27 mouse cellular contexts compared by ENCODE assay signal in genomic region chr5:125920965-125921364, GRCm38 (mm10).
DNase-seq lines count a peak whose midpoint lies in the region; ATAC-seq and TF ChIP-seq lines count a peak whose summit lies in the region.
"Had no signal": no experiment of that assay in that cellular context is flagged by ENCODE, and none has a peak within 500 bp of the region (broad histone marks: within the 10 kb centered on the region; RNA-seq: fewer than 3 reads in every experiment).

No protein-coding gene starts in this region.

- no peak overlapping the region for H3K9ac ChIP-seq in forebrain, embryonic 16.5 days (replicated peaks; ENCODE audit: low read depth, low read length)
- no peak overlapping the region for H3K9ac ChIP-seq in midbrain, embryonic 12.5 days (replicated peaks)
- H3K9ac ChIP-seq in midbrain, postnatal 0 days (replicated peaks; ENCODE audit: low read length, poor library complexity, severe bottlenecking), result no peak overlapping the region
- H3K9ac ChIP-seq: heart, embryonic 13.5 days; intestine, embryonic 15.5 days; limb, embryonic 12.5 days; liver, embryonic 15.5 days; lung, embryonic 14.5 days had no signal

- H3K27ac ChIP-seq in forebrain, embryonic 16.5 days (ENCODE audit: low read length), result peak overlapping the region; percentile 41; the same call in 1 of the 2 replicates
- peak overlapping the region; percentile 39 for H3K27ac ChIP-seq in midbrain, embryonic 12.5 days (replicated peaks)
- H3K27ac ChIP-seq in midbrain, postnatal 0 days (ENCODE audit: low read depth, low read length), result no peak overlapping the region
- H3K27ac ChIP-seq: heart, embryonic 13.5 days; hindbrain, embryonic 10.5 days; intestine, embryonic 15.5 days; kidney, postnatal 0 days; limb, embryonic 12.5 days; liver, embryonic 15.5 days had no signal

- H3K27me3 ChIP-seq in forebrain, embryonic 16.5 days (replicated peaks; ENCODE audit: control insufficient read depth, insufficient read depth, low read length), result no peaks in the 10 kb centered on the region
- peaks cover 9% of the 10 kb centered on the region for H3K27me3 ChIP-seq in midbrain, embryonic 12.5 days
- no peaks in the 10 kb centered on the region for H3K27me3 ChIP-seq in midbrain, postnatal 0 days (ENCODE audit: insufficient read depth, low read length)
- H3K27me3 ChIP-seq: heart, embryonic 13.5 days; intestine, embryonic 15.5 days; limb, embryonic 12.5 days; liver, embryonic 15.5 days had no signal

- intact Hi-C loops in heart, postnatal 14 days (cut with DNase I), result no loop called here

- peak; percentile 57 for ATAC-seq in forebrain, embryonic 16.5 days
- peak; percentile 70; the same call in 1 of the 2 replicates for ATAC-seq in midbrain, embryonic 12.5 days (ENCODE audit: low FRiP score, low read depth)
- no peak for ATAC-seq in midbrain, postnatal 0 days (ENCODE audit: low FRiP score)
- ATAC-seq: hindbrain, embryonic 16.5 days; intestine, embryonic 15.5 days had no signal

- no peaks in the 10 kb centered on the region for H3K9me3 ChIP-seq in forebrain, embryonic 16.5 days (ENCODE audit: control insufficient read depth, low read length)
- no peaks in the 10 kb centered on the region for H3K9me3 ChIP-seq in midbrain, embryonic 12.5 days
- H3K9me3 ChIP-seq in midbrain, postnatal 0 days (ENCODE audit: low read length), result no peaks in the 10 kb centered on the region
- H3K9me3 ChIP-seq: hindbrain, embryonic 10.5 days; intestine, embryonic 15.5 days; limb, embryonic 12.5 days had no signal

- 4% methylated on average over 11 of the region's 11 CpGs for WGBS in forebrain, embryonic 16.5 days
- 10% methylated on average over 11 of the region's 11 CpGs for WGBS in midbrain, embryonic 12.5 days
- whole genome bisulfite sequencing in midbrain, postnatal 0 days, result 13% methylated on average over 11 of the region's 11 CpGs

- H3K4me2 ChIP-seq in forebrain, embryonic 16.5 days (ENCODE audit: low read length), result peak overlapping the region; percentile 0; the same call in 1 of the 2 replicates
- H3K4me2 ChIP-seq in midbrain, embryonic 12.5 days (replicated peaks), result peak overlapping the region; percentile 28
- no peak overlapping the region for H3K4me2 ChIP-seq in midbrain, postnatal 0 days (ENCODE audit: low read depth, low read length, poor library complexity, severe bottlenecking)
- H3K4me2 ChIP-seq: heart, embryonic 13.5 days; intestine, embryonic 15.5 days; limb, embryonic 12.5 days; liver, embryonic 15.5 days; lung, embryonic 14.5 days had no signal

- peak; percentile 51 for DNase-seq in retina, postnatal 1 day
- no peak for DNase-seq in retina, embryonic 14.5 days (ENCODE audit: low spot score)
- peak; percentile 27 for DNase-seq in midbrain, postnatal 0 days (ENCODE audit: low spot score)
- DNase-seq in gastrocnemius, postnatal 4 days (ENCODE audit: low spot score in 2 of 2), result no peak
- DNase-seq in cerebellum, adult 18-20 months, result no peak
- no peak for DNase-seq in heart, postnatal 14 days
- DNase-seq: adrenal gland, postnatal 25 days; B cell, adult 2 months; cerebellum, adult 2 months; cerebellum, postnatal 14 days; heart, postnatal 10 days; kidney, adult 2 months; layer of hippocampus, adult 9-11 months; lung, embryonic 14.5 days; lung, postnatal 36 days; right cerebral cortex, adult 18-20 months; thymus, postnatal 4 days had no signal

- H3K36me3 ChIP-seq in forebrain, embryonic 16.5 days (ENCODE audit: control insufficient read depth, insufficient read depth), result no peaks in the 10 kb centered on the region
- H3K36me3 ChIP-seq in midbrain, embryonic 12.5 days, result no peaks in the 10 kb centered on the region
- H3K36me3 ChIP-seq in midbrain, postnatal 0 days (ENCODE audit: insufficient read depth, low read length), result no peaks in the 10 kb centered on the region
- H3K36me3 ChIP-seq: heart, embryonic 13.5 days; hindbrain, embryonic 10.5 days; intestine, embryonic 15.5 days; limb, embryonic 12.5 days; liver, embryonic 15.5 days had no signal

- H3K4me3 ChIP-seq in forebrain, embryonic 16.5 days (replicated peaks; ENCODE audit: low read length), result no peak overlapping the region
- no peak overlapping the region for H3K4me3 ChIP-seq in midbrain, embryonic 12.5 days
- no peak overlapping the region for H3K4me3 ChIP-seq in midbrain, postnatal 0 days (ENCODE audit: low read depth, low read length)
- H3K4me3 ChIP-seq: erythroblast, embryonic 14.5 days; heart, embryonic 13.5 days; hindbrain, embryonic 10.5 days; intestine, embryonic 15.5 days; limb, embryonic 12.5 days; liver, embryonic 15.5 days had no signal

- peaks cover 16% of the 10 kb centered on the region for H3K4me1 ChIP-seq in forebrain, embryonic 16.5 days (replicated peaks; ENCODE audit: control insufficient read depth, insufficient read depth, low read length)
- H3K4me1 ChIP-seq in midbrain, embryonic 12.5 days, result peaks cover 16% of the 10 kb centered on the region
- no peaks in the 10 kb centered on the region; the same call in 1 of the 2 replicates for H3K4me1 ChIP-seq in midbrain, postnatal 0 days (ENCODE audit: insufficient read depth, low read length)
- H3K4me1 ChIP-seq: heart, embryonic 13.5 days; hindbrain, embryonic 10.5 days; intestine, embryonic 15.5 days; limb, embryonic 12.5 days; liver, embryonic 15.5 days had no signal

- no peak for TF ChIP-seq CTCF in midbrain, postnatal 0 days (IDR thresholded peaks at IDR 0.05)

Comparison
In these comparisons a context has a peak if more than half of its experiments do, and no peak if none do; other contexts are left out.
1. DNase-seq: peak in retina, postnatal 1 day (single experiment) and midbrain, postnatal 0 days (single experiment); none in retina, embryonic 14.5 days (single experiment), gastrocnemius, postnatal 4 days (0 of 2), cerebellum, adult 18-20 months (0 of 2) and heart, postnatal 14 days (0 of 2).